Mouse (Mus musculus) liver, embryonic 14.5 days (tissue): ENCODE data around the gene Rap1gap2.

Experiments
- CTCF ChIP-seq: IDR thresholded peaks from 2 replicates; pipeline ENCODE4 v1.5.1; 2016; ENCODE audit warnings: antibody characterized with exemption, low read depth, control low read depth
- EP300 ChIP-seq: IDR thresholded peaks from 2 replicates; pipeline ENCODE4 v1.6.1; 2016; ENCODE audit warnings: antibody characterized with exemption, low read depth

DNA sequence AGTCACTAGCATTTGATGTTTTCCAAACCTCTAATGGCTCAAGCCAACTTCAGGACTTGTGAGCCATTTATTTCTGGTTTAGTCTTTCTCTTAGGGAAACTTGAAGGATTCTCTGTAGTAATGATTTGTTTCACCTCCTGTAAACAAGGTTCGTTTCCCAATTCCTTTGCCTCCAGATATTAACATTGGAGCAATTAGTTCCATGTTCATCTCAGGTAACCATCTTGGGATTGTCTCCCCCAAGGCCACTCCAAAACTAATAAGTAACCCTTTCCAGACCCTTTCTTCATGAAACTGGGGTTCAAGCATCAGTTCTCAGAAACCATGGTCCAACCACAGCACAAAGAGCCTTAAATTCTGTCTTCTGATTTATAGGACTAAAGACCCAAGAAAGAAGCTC, 248.9 kb downstream of the Rap1gap2 start, which contains the start of gene Olfr412:
- TF ChIP-seq CTCF (no peak), EP300 (no peak)
